Mouse (Mus musculus): Measurements from ENCODE around the gene Cdhr1. TPM values are rescaled to one million over a fixed set of nuclear protein-coding genes. Genes with fewer than 3 reads are reported as not detected.

The Cdhr1 gene
- total and polyA plus RNA-seq, 3 experiments = not detected

DNA sequence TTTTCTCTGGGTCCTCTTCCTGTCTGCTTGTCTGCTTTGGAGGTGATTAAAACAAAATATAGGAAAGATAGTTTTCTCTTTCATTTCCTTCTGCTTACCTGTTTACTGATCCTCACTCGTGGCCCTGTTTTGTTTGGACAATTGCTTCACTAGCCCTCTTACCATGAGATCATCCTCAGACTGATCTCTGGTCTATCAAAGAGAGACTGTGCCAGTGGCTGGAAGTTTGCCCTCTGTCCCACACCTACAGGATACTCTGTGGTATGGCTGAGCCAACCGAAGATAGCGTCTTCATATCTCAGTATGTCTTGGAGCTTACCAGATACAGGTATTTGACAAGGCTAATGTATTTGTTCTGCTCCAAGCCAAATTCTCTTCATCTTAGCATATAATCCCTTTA, 70.2 kb downstream of the Cdhr1 start:
- no peak overlapping the region for H3K9ac ChIP-seq (ENCODE audit: control insufficient read depth, low read depth, low read length, poor library complexity, severe bottlenecking)
- TF ChIP-seq MAFK (IDR thresholded peaks at IDR 0.05; ENCODE audit: borderline replicate concordance, low read depth, low read length) = no peak
- no peak for TF ChIP-seq HCFC1 (IDR thresholded peaks at IDR 0.05; ENCODE audit: low read depth, low read length)
- TF ChIP-seq KAT2A (conservative IDR thresholded peaks at IDR 0.05; ENCODE audit: low read depth, low read length) = no peak
- H3K27ac ChIP-seq (ENCODE audit: control insufficient read depth, low read depth, low read length) = no peak overlapping the region
- no peaks in the 10 kb centered on the region for H3K79me2 ChIP-seq (ENCODE audit: control insufficient read depth, insufficient read depth, low read length, poor library complexity)
- no peaks in the 10 kb centered on the region for H3K4me1 ChIP-seq (ENCODE audit: control insufficient read depth in 1 of 2, insufficient read depth in 2 of 2, low read length in 2 of 2)
- H3K27me3 ChIP-seq (ENCODE audit: control insufficient read depth in 1 of 2, insufficient read depth in 2 of 2, low read length in 2 of 2) = no peaks in the 10 kb centered on the region
- H3K4me3 ChIP-seq (ENCODE audit: control insufficient read depth in 1 of 2, insufficient read depth in 1 of 2, low read depth in 2 of 2, low read length in 2 of 2) = no peak overlapping the region
- H3K9me3 ChIP-seq (replicated peaks; ENCODE audit: insufficient read depth, low read length) = no peaks in the 10 kb centered on the region
- no peaks in the 10 kb centered on the region for H3K36me3 ChIP-seq (ENCODE audit: control insufficient read depth in 1 of 2, insufficient read depth in 2 of 2, low read length in 2 of 2)
- no peak for DNase-seq (ENCODE audit: low read depth, low spot score)

Other genes starting within 250 kb of the Cdhr1 start
- 3.0 and 3.9 TPM in 2 replicates for gene Ccser2, start 129.6 kb downstream of the Cdhr1 start, total RNA-seq (2012; rRNA removed)
- 1 to 10 TPM in 1 of 2 experiments, not detected in 1; 4.2 TPM for gene Ccser2, start 129.6 kb downstream of the Cdhr1 start, polyA plus RNA-seq (2012; ENCODE audit: insufficient read depth in 1 of 2, insufficient read length in 2 of 2, low read depth in 1 of 2, low replicate concordance in 2 of 2, missing spikeins in 1 of 2)
- not detected in 2 replicates for gene Rgr, start 49.4 kb downstream of the Cdhr1 start, total RNA-seq (2012; rRNA removed)
- not detected for gene Rgr, start 49.4 kb downstream of the Cdhr1 start, polyA plus RNA-seq (2012; ENCODE audit: insufficient read depth in 1 of 2, insufficient read length in 2 of 2, low read depth in 1 of 2, low replicate concordance in 2 of 2, missing spikeins in 1 of 2)
- not detected in 2 replicates for gene Lrit1, start 43.5 kb downstream of the Cdhr1 start, total RNA-seq (2012; rRNA removed)
- gene Lrit1, start 43.5 kb downstream of the Cdhr1 start, polyA plus RNA-seq (2012; ENCODE audit: insufficient read depth in 1 of 2, insufficient read length in 2 of 2, low read depth in 1 of 2, low replicate concordance in 2 of 2, missing spikeins in 1 of 2) = not detected
- not detected in 2 replicates for gene Lrit2, start 30.4 kb downstream of the Cdhr1 start, total RNA-seq (2012; rRNA removed)
- gene Lrit2, start 30.4 kb downstream of the Cdhr1 start, polyA plus RNA-seq (2012; ENCODE audit: insufficient read depth in 1 of 2, insufficient read length in 2 of 2, low read depth in 1 of 2, low replicate concordance in 2 of 2, missing spikeins in 1 of 2) = not detected
- not detected in 2 replicates for gene 2610528A11Rik, start 15.7 kb upstream of the Cdhr1 start, total RNA-seq (2012; rRNA removed)
- gene 2610528A11Rik, start 15.7 kb upstream of the Cdhr1 start, polyA plus RNA-seq (2012; ENCODE audit: insufficient read depth in 1 of 2, insufficient read length in 2 of 2, low read depth in 1 of 2, low replicate concordance in 2 of 2, missing spikeins in 1 of 2) = under 1 TPM in 1 of 2 experiments, not detected in 1; 0.14 TPM
- 138 and 178 TPM in 2 replicates for gene Ghitm, start 36.9 kb upstream of the Cdhr1 start, total RNA-seq (2012; rRNA removed)
- gene Ghitm, start 36.9 kb upstream of the Cdhr1 start, polyA plus RNA-seq (2012; ENCODE audit: insufficient read depth in 1 of 2, insufficient read length in 2 of 2, low read depth in 1 of 2, low replicate concordance in 2 of 2, missing spikeins in 1 of 2) = 100 to 1,000 TPM; 108 to 279 TPM